Mouse (Mus musculus) left cerebral cortex, adult 8-10 months (tissue): Measurements from ENCODE around the gene Cct6b. TPM values are rescaled to one million over a fixed set of nuclear protein-coding genes. Genes with fewer than 3 reads are reported as not detected.
"Not testable (repeated sequence)": the region's sequence is repeated elsewhere in the genome, so short reads cannot be mapped to it uniquely, and the experiment has no call there.

Experiments
- DNase-seq, 2 experiments: peaks; one replicate each; pipeline ENCODE4 v3.0.0; 2022; ENCODE audit warnings: low spot score in 2 of 2
- total RNA-seq, 4 experiments: library from RNA; stranded (reverse); gene quantifications; 2 replicates each; pipeline ENCODE4 v1.2.4; 2022

The Cct6b gene
- total RNA-seq, 4 experiments from 2014 or later: 0.37 to 0.74 (median 0.52) TPM

DNA sequence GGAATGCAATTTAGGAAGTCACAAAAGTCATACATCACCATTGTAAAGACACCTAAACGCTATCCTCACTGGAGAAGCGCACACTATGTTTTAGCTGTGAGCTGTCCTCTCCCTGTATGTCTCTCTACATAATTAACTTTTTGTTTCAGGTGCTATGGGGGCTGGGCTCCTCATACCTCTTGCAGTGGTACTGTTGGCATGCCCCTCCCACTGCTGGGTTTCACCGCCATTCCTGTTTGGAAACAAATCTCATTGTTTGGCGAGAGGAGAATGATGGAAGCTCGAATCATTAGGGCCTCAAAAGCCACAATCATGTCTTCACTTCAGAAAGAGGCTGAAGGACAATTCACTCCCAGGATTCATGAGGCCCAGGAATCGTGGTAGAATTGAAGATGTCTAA is 59.0 kb downstream of the Cct6b start:
- DNase-seq: no peak

- DNase-seq: no peak
These were observed 64.2 kb downstream of the Cct6b start for GRCm38 (mm10) chr11:82699865-82700410.

DNA sequence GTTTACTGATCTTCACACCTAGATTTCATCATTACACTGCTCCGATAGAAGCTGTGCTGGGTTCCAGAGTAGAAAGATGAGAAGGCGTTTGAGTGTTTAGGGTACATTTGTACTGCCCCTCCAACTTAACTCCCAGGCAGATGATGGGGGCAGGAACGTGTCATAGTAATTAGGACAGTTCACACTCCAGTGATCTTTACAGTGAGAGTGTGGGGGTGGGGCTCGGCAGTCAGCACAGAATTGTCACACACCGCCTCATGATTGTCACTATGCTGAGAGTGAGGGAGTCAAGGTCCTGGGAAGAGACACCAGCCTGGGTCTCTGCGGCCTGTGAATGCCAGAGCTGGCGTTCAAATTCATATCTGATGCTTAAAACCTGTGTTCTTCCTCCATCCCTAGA is 68.2 kb downstream of the Cct6b start:
- DNase-seq: no peak

DNA sequence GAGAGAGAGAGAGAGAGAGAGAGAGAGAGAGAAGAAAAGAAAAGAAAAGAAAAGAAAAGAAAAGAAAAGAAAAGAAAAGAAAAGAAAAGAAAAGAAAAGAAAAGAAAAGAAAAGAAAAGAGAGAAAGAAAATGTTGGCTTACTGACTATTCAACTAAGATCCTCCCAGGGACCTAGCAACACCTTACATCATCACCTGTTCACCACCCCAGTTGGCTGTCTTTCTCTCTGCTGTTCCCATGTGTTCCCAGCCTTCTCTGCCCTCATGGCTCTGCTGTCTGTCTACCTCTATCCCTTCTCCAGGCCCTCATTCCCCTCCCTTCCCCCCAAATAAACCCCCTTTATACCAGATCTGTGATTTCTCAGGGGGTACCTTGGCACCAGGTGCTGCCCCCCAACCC is 69.2 kb downstream of the Cct6b start:
- DNase-seq: not testable (repeated sequence)

GRCm38 (mm10) chr11:82692668-82693067 is 71.5 kb downstream of the Cct6b start:
- peak in 1 of 2 experiments; percentile 33 for DNase-seq

GRCm38 (mm10) chr11:82690476-82690875 is 73.6 kb downstream of the Cct6b start:
- DNase-seq: no peak

- peak in 1 of 2 experiments; percentile 13 for DNase-seq
These were observed 76.5 kb downstream of the Cct6b start for GRCm38 (mm10) chr11:82687668-82688067.

- DNase-seq: peak in 1 of 2 experiments; percentile 41
These were observed 79.4 kb downstream of the Cct6b start for GRCm38 (mm10) chr11:82684676-82685075.

GRCm38 (mm10) chr11:82683765-82684505 is 80.2 kb downstream of the Cct6b start:
- peak; percentile 21 to 22 for DNase-seq

DNA sequence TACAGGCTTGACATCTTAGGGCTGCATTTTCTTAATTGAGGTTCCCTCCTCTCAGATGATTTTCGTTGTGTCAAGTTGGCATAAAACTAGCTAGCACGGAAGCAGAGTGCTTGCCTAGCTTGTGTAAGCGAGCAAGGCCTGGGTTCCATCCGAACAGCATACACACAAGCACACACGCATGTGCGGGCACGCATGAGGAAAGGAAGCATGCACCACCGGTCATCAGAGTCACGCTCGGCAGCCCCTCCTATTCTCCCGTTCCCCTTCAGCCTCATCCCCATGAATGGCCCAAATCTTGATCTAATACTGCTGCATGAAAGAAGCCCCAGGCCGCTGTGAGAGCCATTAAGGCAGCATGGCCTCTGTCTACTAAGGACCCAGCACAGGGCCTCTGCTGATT is 85.6 kb downstream of the Cct6b start:
- no peak for DNase-seq

Other genes starting within 250 kb of the Cct6b start
- 10 to 100 TPM; 14.5 to 15.7 (median 14.8) TPM for gene Zfp830, start within 50 bp of the Cct6b start, total RNA-seq
- 10 to 100 TPM; 18.0 to 21.9 (median 20.9) TPM for gene Lig3, start 16.8 kb upstream of the Cct6b start, total RNA-seq
- 10 to 100 TPM; 13.8 to 14.4 (median 14.3) TPM for gene Rffl, start 106.9 kb upstream of the Cct6b start, total RNA-seq
- 10 to 100 TPM; 17.8 to 20.8 (median 20.4) TPM for gene Rad51d, start 126.3 kb upstream of the Cct6b start, total RNA-seq
- not detected for gene Fndc8, start 127.8 kb upstream of the Cct6b start, total RNA-seq
- gene Nle1, start 144.1 kb upstream of the Cct6b start, total RNA-seq: 10 to 100 TPM; 28.0 to 40.9 (median 34.6) TPM
- gene Unc45b, start 146.2 kb upstream of the Cct6b start, total RNA-seq: 1 to 10 TPM in 3 of 4 experiments, under 1 TPM in 1; 0.75 to 3.4 (median 1.8) TPM
- gene Slfn5, start 187.0 kb upstream of the Cct6b start, total RNA-seq: 1 to 10 TPM; 3.0 to 5.3 (median 3.4) TPM
- under 1 TPM; 0.37 to 0.91 (median 0.62) TPM for gene Slfn9, start 227.5 kb upstream of the Cct6b start, total RNA-seq